Mouse (Mus musculus) skeletal muscle tissue, adult 2 months (tissue): ENCODE measurements at regions not wholly inside any gene's neighbourhood (a gene's known extent, or its start where the extent isn't known, plus 50 kb on each side); places are given as distances from the start of the nearest gene placed in this dataset.

Source experiments
- DNase-seq: peaks from one replicate; pipeline ENCODE4 v3.0.0-alpha.2; 2012; ENCODE audit warnings: low read depth, low spot score

- DNase-seq = no peak
These were observed 2629.5 kb upstream of the Gm7489 start for GRCm38 (mm10) chr15:51255203-51255615.

DNA sequence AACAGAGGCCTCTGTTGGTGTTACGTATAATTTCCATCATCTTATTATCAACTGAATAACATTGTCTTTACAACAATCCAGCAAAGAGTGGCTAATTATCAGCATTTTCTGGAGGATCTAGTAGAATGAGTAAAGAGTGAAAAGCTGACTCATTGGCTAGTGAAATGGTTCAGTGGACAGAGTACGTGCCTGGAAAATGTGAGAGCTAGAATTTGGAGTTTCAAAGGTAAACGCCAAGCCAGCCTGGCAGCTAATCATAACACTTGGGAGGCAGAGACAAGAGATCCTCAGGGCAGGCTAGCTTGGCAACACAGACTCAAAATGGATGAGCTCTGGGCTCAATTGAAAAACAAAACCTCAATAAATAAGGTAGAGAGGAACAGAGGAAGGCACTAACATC, 2628.0 kb upstream of the Gm7489 start:
- DNase-seq = no peak

- DNase-seq = no peak
These were observed 2620.0 kb upstream of the Gm7489 start for GRCm38 (mm10) chr15:51264599-51265163.

GRCm38 (mm10) chr15:51265971-51266370, 2618.7 kb upstream of the Gm7489 start:
- DNase-seq = no peak

- DNase-seq = peak; percentile 64
These were observed 2612.9 kb upstream of the Gm7489 start for GRCm38 (mm10) chr15:51271632-51272312.

GRCm38 (mm10) chr15:51285334-51285733, 2599.4 kb upstream of the Gm7489 start:
- DNase-seq = no peak

GRCm38 (mm10) chr15:51286352-51286751, 2598.4 kb upstream of the Gm7489 start:
- DNase-seq = no peak

- DNase-seq = no peak
These were observed 2595.7 kb upstream of the Gm7489 start for GRCm38 (mm10) chr15:51288911-51289432.

- DNase-seq = no peak
These were observed 2594.8 kb upstream of the Gm7489 start for GRCm38 (mm10) chr15:51289916-51290315.

DNA sequence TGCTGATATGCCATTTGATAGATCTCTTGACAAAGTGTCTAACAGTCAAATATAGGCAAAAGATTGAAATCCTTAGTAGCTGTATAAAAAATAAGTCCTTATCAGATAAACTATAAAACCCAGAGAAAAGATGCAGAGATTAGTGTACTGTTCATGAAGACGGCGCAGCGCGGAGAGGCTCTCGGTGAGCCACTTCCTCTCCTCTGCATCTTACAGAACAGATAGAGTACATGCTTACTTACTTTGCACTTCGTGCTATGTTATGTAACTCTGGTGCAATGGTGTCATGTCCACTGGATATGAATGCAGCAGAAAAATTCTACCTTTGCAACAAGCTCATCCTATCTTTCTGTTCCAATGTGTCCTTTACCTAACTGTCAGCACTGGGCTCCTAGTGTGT, 2593.5 kb upstream of the Gm7489 start:
- no peak for DNase-seq

DNA sequence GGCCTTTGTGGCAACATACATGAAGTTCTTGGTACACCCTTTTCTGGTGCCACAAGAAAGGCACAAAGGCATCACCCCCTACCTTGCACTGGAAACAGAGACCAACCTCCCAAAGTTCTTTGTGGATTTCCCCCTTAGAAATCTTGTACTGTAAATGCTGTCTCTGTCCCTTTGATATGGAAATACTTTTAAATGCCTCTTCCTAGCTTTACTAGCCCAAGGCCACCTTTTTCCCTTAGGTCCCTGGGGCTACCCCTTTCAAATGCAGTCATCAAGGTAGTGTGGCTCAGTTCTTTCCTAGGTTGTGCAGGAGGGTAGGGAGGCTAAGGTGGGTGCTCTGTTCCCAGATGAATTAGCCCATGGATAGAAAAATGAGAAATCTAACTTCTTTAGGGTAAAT, 2587.9 kb upstream of the Gm7489 start:
- no peak for DNase-seq

DNA sequence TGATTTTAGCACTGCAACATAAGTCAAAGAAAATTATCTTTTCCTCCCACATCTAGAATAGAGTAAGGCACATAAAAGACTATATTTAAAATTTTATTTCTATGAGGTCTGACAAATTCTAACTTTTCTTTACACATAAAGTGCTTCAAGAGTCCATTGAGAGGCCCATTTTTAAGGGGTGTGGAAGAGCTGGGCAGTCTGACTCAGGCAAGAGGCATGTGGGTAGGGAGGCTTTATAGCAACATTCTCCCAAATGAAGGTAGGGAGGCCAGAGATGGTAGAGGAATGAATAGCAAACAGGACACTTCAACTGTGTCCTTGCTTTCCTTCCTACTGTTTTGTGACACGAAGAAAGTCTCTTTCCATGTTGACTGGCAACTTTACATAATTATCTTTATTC, 2566.6 kb upstream of the Gm7489 start:
- no peak for DNase-seq

DNA sequence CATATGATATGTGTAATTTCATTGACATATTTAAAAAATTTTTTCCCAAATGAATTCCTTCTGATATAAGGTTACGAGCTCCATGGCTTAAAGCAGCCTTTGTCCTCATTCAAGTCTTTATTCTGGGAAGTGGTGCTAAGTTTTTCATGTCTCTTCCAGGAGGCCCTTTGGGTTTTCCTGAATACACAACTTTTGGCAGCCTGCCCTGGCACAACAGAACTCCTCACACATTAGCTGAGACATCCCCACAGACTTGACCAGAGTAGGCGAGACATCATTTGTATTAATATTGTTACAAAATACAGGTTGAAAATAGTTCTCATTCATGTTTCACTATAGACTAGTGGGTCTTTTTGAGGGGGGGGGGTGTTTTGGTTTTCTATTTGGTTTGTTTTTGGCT, 2565.9 kb upstream of the Gm7489 start:
- DNase-seq = peak; percentile 67

DNA sequence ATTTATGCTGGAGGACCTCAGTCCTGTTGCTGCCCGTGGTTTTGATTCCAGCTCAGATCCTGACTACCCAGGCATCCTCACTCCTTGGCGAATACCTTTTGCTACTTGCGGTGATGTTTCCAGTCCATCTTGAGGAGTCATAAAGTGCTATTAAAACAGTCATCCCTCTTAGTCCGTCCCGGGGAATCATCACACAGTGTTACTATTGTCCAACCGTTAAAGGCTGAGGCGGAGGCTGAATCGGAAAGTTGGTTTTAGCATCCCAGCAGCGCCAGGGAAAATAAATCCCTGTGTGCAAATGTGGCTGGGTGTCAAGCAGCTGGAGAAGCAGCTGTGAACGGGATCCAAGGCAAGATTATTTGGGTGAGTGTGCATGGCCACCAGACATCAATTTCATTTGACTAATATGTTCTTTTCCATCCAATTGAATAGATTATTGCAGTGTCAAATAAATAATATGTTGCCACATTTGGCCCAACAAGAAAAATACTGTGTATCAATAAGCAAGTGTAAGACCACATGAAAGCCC, 2564.3 kb upstream of the Gm7489 start:
- DNase-seq = peak; percentile 34

DNA sequence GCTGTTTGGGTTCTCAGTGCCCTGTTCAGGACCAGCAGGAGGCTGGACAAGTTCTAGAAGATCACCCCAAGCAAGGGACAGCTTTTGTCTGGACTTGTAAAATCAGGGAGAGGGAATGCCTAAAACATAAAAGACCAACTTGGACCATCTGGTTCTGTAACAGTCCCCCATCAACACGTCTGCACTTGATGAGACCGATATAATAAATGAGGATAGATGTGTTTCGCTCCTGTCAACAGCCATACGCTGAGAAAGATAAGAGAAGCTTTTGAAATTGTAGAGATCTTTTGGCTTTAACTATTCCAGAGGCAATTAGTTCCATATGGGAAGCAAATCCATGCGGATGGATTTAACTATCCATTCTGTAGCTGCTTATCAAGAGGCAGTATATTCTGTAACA, 2561.4 kb upstream of the Gm7489 start:
- DNase-seq = no peak

DNA sequence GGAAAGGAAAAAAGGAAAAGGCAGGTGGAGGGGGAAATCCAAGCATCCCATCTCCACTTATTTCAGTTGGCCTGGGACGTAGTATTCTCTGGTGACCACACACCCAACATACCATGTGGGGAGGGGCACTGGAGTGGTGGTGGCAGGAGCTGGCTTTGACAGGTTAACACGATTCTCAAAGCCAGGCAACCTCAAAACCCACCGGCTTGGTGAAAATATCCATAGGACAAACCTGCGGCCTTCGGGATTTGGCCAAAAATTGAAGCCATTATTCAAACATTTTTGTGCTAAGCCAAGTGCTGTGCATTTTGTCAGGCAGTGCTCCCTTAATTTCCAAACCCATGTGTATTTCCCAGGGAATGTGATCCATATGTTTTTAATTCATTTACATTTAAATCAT, 2560.5 kb upstream of the Gm7489 start:
- DNase-seq = no peak

DNA sequence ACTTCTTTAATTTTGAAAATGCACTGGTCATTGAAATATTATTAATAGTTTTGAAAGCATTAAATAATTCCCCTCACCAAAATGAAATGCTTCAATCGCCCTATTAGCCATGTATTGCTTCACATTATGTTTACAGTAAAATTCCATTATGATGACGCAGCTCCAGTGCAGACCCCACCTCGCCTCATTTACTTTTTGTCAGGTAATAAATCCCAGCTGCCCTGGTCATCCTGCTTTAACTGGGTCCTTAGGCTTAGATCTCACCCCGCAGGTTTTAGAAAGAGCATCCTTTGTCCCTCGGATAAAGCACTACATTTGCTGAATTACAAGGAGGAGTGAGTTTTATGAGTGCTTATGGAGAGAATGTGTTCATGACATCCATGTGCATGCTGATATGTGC, 2557.0 kb upstream of the Gm7489 start:
- DNase-seq = no peak

GRCm38 (mm10) chr15:51336441-51336840, 2548.3 kb upstream of the Gm7489 start:
- no peak for DNase-seq

- no peak for DNase-seq
These were observed 2538.4 kb upstream of the Gm7489 start for GRCm38 (mm10) chr15:51346301-51346700.

GRCm38 (mm10) chr15:51363391-51363790, 2521.3 kb upstream of the Gm7489 start:
- peak; percentile 73 for DNase-seq

- DNase-seq = no peak
These were observed 2513.5 kb upstream of the Gm7489 start for GRCm38 (mm10) chr15:51371162-51371561.

DNA sequence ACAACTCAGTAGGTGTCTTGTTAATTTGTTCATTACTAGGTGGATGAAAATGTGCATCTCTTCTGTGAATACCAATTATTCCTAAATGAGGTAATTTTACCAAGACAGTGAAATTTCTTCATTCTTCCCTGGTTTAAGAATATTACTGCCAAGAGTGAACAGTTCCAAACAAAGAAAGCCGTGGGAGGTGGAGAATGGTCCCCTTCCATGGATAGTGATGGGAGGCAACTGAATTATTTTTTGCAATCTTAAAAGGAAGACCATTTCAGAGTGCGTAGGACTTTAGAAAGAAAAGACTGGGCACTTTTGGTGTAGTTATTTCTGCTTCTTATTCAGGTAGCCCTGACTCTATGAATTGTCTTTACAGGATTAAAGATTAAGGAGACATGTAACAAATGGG, 2494.3 kb upstream of the Gm7489 start:
- no peak for DNase-seq

DNA sequence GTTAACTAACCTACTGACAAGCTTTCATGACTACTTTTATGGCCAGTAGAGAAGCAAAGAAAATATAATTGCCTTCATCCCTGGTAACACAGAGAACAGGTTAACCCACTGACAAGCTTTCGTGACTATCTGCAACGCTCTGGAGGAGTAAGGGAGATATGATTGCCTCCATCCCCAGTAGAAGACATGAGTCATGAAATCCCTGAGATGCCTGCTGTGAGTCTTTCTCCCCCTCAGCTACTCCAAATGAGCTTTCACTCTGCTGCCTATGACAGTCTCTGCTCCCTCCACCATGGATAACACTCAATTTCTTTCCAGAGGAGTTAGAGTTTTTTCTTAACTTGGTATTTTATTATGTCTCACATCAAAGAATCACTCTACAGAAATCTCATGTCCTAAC, 2493.4 kb upstream of the Gm7489 start:
- no peak for DNase-seq
